Mouse (Mus musculus): ENCODE measurements around the gene Olfr1014. TPM values are rescaled to one million over a fixed set of nuclear protein-coding genes. Genes with fewer than 3 reads are reported as not detected.

The Olfr1014 gene
- not detected in 2 replicates for polyA plus RNA-seq (2012; rRNA removed)

GRCm38 (mm10) chr2:85772413-85772812 lies at the start of gene Olfr1014:
TSS of gene Olfr1014 (plus strand) at chr2:85772713.
- Histone ChIP-seq H3K4me3 (ENCODE audit: insufficient read depth, low read length) (no peak within 1 kb of the TSS), H3K27ac (ENCODE audit: insufficient read depth, low read length) (no peak within 1 kb of the TSS), H3K4me1 (ENCODE audit: control insufficient read depth, insufficient read depth, low read length) (no peaks in the 10 kb centered on the region)
- TF ChIP-seq CTCF (IDR thresholded peaks at IDR 0.05; ENCODE audit: extremely low read depth, insufficient read depth, low read length) = no peak
- no peak for TF ChIP-seq POLR2A (IDR thresholded peaks at IDR 0.05; ENCODE audit: extremely low read depth, insufficient read depth, low read length)

GRCm38 (mm10) chr2:85725793-85726192 lies 46.7 kb upstream of the Olfr1014 start:
- TF ChIP-seq CTCF (IDR thresholded peaks at IDR 0.05; ENCODE audit: extremely low read depth, insufficient read depth, low read length) (peak; percentile 37; the same call in 1 of the 2 replicates), POLR2A (IDR thresholded peaks at IDR 0.05; ENCODE audit: extremely low read depth, insufficient read depth, low read length) (no peak)
- Histone ChIP-seq H3K27ac (ENCODE audit: insufficient read depth, low read length) (no peak overlapping the region), H3K4me1 (ENCODE audit: control insufficient read depth, insufficient read depth, low read length) (no peaks in the 10 kb centered on the region), H3K4me3 (ENCODE audit: insufficient read depth, low read length) (no peak overlapping the region)

GRCm38 (mm10) chr2:85753822-85754221 lies 18.7 kb upstream of the Olfr1014 start:
- no peak overlapping the region for H3K27ac ChIP-seq (ENCODE audit: insufficient read depth, low read length)
- H3K4me1 ChIP-seq (ENCODE audit: control insufficient read depth, insufficient read depth, low read length) = no peaks in the 10 kb centered on the region
- TF ChIP-seq POLR2A (IDR thresholded peaks at IDR 0.05; ENCODE audit: extremely low read depth, insufficient read depth, low read length) = no peak
- no peak for TF ChIP-seq CTCF (IDR thresholded peaks at IDR 0.05; ENCODE audit: extremely low read depth, insufficient read depth, low read length)
- H3K4me3 ChIP-seq (ENCODE audit: insufficient read depth, low read length) = no peak overlapping the region

GRCm38 (mm10) chr2:85762666-85763065 lies 9.8 kb upstream of the Olfr1014 start, which contains the start of gene Olfr1012:
TSS of gene Olfr1012 (minus strand) at chr2:85762766.
- Histone ChIP-seq H3K4me3 (ENCODE audit: insufficient read depth, low read length) (no peak within 1 kb of the TSS), H3K4me1 (ENCODE audit: control insufficient read depth, insufficient read depth, low read length) (no peaks in the 10 kb centered on the region), H3K27ac (ENCODE audit: insufficient read depth, low read length) (no peak within 1 kb of the TSS)
- TF ChIP-seq CTCF (IDR thresholded peaks at IDR 0.05; ENCODE audit: extremely low read depth, insufficient read depth, low read length) (no peak), POLR2A (IDR thresholded peaks at IDR 0.05; ENCODE audit: extremely low read depth, insufficient read depth, low read length) (no peak)

- Histone ChIP-seq H3K4me1 (ENCODE audit: control insufficient read depth, insufficient read depth, low read length) (no peaks in the 10 kb centered on the region), H3K27ac (ENCODE audit: insufficient read depth, low read length) (no peak within 1 kb of the TSS), H3K4me3 (ENCODE audit: insufficient read depth, low read length) (no peak within 1 kb of the TSS)
- TF ChIP-seq POLR2A (IDR thresholded peaks at IDR 0.05; ENCODE audit: extremely low read depth, insufficient read depth, low read length) = no peak
- no peak for TF ChIP-seq CTCF (IDR thresholded peaks at IDR 0.05; ENCODE audit: extremely low read depth, insufficient read depth, low read length)
Measured at GRCm38 (mm10) chr2:85766798-85767197, 5.7 kb upstream of the Olfr1014 start, which contains the start of gene Olfr1013. TSS of gene Olfr1013 (plus strand) at chr2:85767098.

GRCm38 (mm10) chr2:85781717-85782116 lies 9.2 kb downstream of the Olfr1014 start, which contains the start of gene Olfr1015:
TSS of gene Olfr1015 (plus strand) at chr2:85782017.
- TF ChIP-seq POLR2A (IDR thresholded peaks at IDR 0.05; ENCODE audit: extremely low read depth, insufficient read depth, low read length) = no peak
- Histone ChIP-seq H3K4me1 (ENCODE audit: control insufficient read depth, insufficient read depth, low read length) (no peaks in the 10 kb centered on the region), H3K27ac (ENCODE audit: insufficient read depth, low read length) (no peak within 1 kb of the TSS)

GRCm38 (mm10) chr2:85792331-85792730 lies 19.8 kb downstream of the Olfr1014 start:
- TF ChIP-seq CTCF (IDR thresholded peaks at IDR 0.05; ENCODE audit: extremely low read depth, insufficient read depth, low read length) = no peak
- no peak for TF ChIP-seq POLR2A (IDR thresholded peaks at IDR 0.05; ENCODE audit: extremely low read depth, insufficient read depth, low read length)
- no peak overlapping the region for H3K4me3 ChIP-seq (ENCODE audit: insufficient read depth, low read length)
- no peaks in the 10 kb centered on the region for H3K4me1 ChIP-seq (ENCODE audit: control insufficient read depth, insufficient read depth, low read length)
- H3K27ac ChIP-seq (ENCODE audit: insufficient read depth, low read length) = no peak overlapping the region

More at GRCm38 (mm10) chr2:85781717-85782116, 9.2 kb downstream of the Olfr1014 start, which contains the start of gene Olfr1015:
- no peak within 1 kb of the TSS for H3K4me3 ChIP-seq (ENCODE audit: insufficient read depth, low read length)

- TF ChIP-seq CTCF (IDR thresholded peaks at IDR 0.05; ENCODE audit: extremely low read depth, insufficient read depth, low read length) (no peak), POLR2A (IDR thresholded peaks at IDR 0.05; ENCODE audit: extremely low read depth, insufficient read depth, low read length) (no peak)
Measured at GRCm38 (mm10) chr2:85802444-85802843, 29.9 kb downstream of the Olfr1014 start, which contains the start of gene Olfr1016. TSS of gene Olfr1016 (minus strand) at chr2:85802544.

GRCm38 (mm10) chr2:85804501-85804900 lies 32.0 kb downstream of the Olfr1014 start:
- H3K27ac ChIP-seq (ENCODE audit: insufficient read depth, low read length) = no peak overlapping the region
- H3K4me3 ChIP-seq (ENCODE audit: insufficient read depth, low read length) = no peak overlapping the region
- no peak for TF ChIP-seq CTCF (IDR thresholded peaks at IDR 0.05; ENCODE audit: extremely low read depth, insufficient read depth, low read length)
- TF ChIP-seq POLR2A (IDR thresholded peaks at IDR 0.05; ENCODE audit: extremely low read depth, insufficient read depth, low read length) = no peak
- no peaks in the 10 kb centered on the region for H3K4me1 ChIP-seq (ENCODE audit: control insufficient read depth, insufficient read depth, low read length)

More at GRCm38 (mm10) chr2:85802444-85802843, 29.9 kb downstream of the Olfr1014 start, which contains the start of gene Olfr1016:
- no peak within 1 kb of the TSS for H3K4me3 ChIP-seq (ENCODE audit: insufficient read depth, low read length)
- H3K27ac ChIP-seq (ENCODE audit: insufficient read depth, low read length) = no peak within 1 kb of the TSS
- no peaks in the 10 kb centered on the region for H3K4me1 ChIP-seq (ENCODE audit: control insufficient read depth, insufficient read depth, low read length)

- Histone ChIP-seq H3K4me3 (ENCODE audit: insufficient read depth, low read length) (no peak within 1 kb of the TSS), H3K27ac (ENCODE audit: insufficient read depth, low read length) (no peak within 1 kb of the TSS), H3K4me1 (ENCODE audit: control insufficient read depth, insufficient read depth, low read length) (no peaks in the 10 kb centered on the region)
- TF ChIP-seq CTCF (IDR thresholded peaks at IDR 0.05; ENCODE audit: extremely low read depth, insufficient read depth, low read length) (no peak), POLR2A (IDR thresholded peaks at IDR 0.05; ENCODE audit: extremely low read depth, insufficient read depth, low read length) (no peak)
Measured at GRCm38 (mm10) chr2:85818179-85818578, 45.7 kb downstream of the Olfr1014 start, which contains the start of gene Olfr1018. TSS of gene Olfr1018 (plus strand) at chr2:85818479.

Other genes with a start within 250 kb of the Olfr1014 start
- not detected in 2 replicates for gene Olfr996, start 193.5 kb upstream of the Olfr1014 start, polyA plus RNA-seq (2012; rRNA removed)
- gene Olfr998, start 183.8 kb upstream of the Olfr1014 start, polyA plus RNA-seq (2012; rRNA removed) = not detected in 2 replicates
- not detected in 2 replicates for gene Olfr1000, start 160.8 kb upstream of the Olfr1014 start, polyA plus RNA-seq (2012; rRNA removed)
- not detected in 2 replicates for gene Olfr1002, start 122.0 kb upstream of the Olfr1014 start, polyA plus RNA-seq (2012; rRNA removed)
- not detected in 2 replicates for gene Olfr154, start 108.3 kb upstream of the Olfr1014 start, polyA plus RNA-seq (2012; rRNA removed)
- not detected in 2 replicates for gene Olfr1006, start 93.9 kb upstream of the Olfr1014 start, polyA plus RNA-seq (2012; rRNA removed)
- not detected in 2 replicates for gene Olfr1008, start 83.3 kb upstream of the Olfr1014 start, polyA plus RNA-seq (2012; rRNA removed)
- not detected in 2 replicates for gene Olfr1009, start 57.3 kb upstream of the Olfr1014 start, polyA plus RNA-seq (2012; rRNA removed)
- not detected in 2 replicates for gene Olfr1012, start 9.9 kb upstream of the Olfr1014 start, polyA plus RNA-seq (2012; rRNA removed)
- not detected in 2 replicates for gene Olfr1013, start 5.6 kb upstream of the Olfr1014 start, polyA plus RNA-seq (2012; rRNA removed)
- gene Olfr1015, start 9.3 kb downstream of the Olfr1014 start, polyA plus RNA-seq (2012; rRNA removed) = not detected in 2 replicates
- not detected in 2 replicates for gene Olfr1016, start 29.8 kb downstream of the Olfr1014 start, polyA plus RNA-seq (2012; rRNA removed)
- gene Olfr1018, start 45.8 kb downstream of the Olfr1014 start, polyA plus RNA-seq (2012; rRNA removed) = not detected in 2 replicates
- gene Olfr1019, start 72.8 kb downstream of the Olfr1014 start, polyA plus RNA-seq (2012; rRNA removed) = not detected in 2 replicates
- not detected in 2 replicates for gene Olfr1020, start 74.3 kb downstream of the Olfr1014 start, polyA plus RNA-seq (2012; rRNA removed)
- not detected in 2 replicates for gene Olfr1022, start 95.9 kb downstream of the Olfr1014 start, polyA plus RNA-seq (2012; rRNA removed)
- not detected in 2 replicates for gene Olfr1023, start 112.9 kb downstream of the Olfr1014 start, polyA plus RNA-seq (2012; rRNA removed)
- not detected in 2 replicates for gene Olfr1024, start 132.3 kb downstream of the Olfr1014 start, polyA plus RNA-seq (2012; rRNA removed)
- gene Olfr1025-ps1, start 142.5 kb downstream of the Olfr1014 start, polyA plus RNA-seq (2012; rRNA removed) = not detected in 2 replicates
- not detected in 2 replicates for gene Olfr1026, start 148.8 kb downstream of the Olfr1014 start, polyA plus RNA-seq (2012; rRNA removed)
- gene Olfr1028, start 177.7 kb downstream of the Olfr1014 start, polyA plus RNA-seq (2012; rRNA removed) = not detected in 2 replicates
- 0.06 TPM in 1 of 2 replicates, not detected in the other for gene Olfr1029, start 201.2 kb downstream of the Olfr1014 start, polyA plus RNA-seq (2012; rRNA removed)
- gene Olfr1030, start 206.6 kb downstream of the Olfr1014 start, polyA plus RNA-seq (2012; rRNA removed) = not detected in 2 replicates
- gene Olfr1031, start 217.6 kb downstream of the Olfr1014 start, polyA plus RNA-seq (2012; rRNA removed) = not detected in 2 replicates
- gene Olfr1032, start 232.8 kb downstream of the Olfr1014 start, polyA plus RNA-seq (2012; rRNA removed) = not detected in 2 replicates
- gene Olfr1033, start 247.9 kb downstream of the Olfr1014 start, polyA plus RNA-seq (2012; rRNA removed) = 0.13 and 0.17 TPM in 2 replicates